Mouse (Mus musculus) bone marrow macrophage, adult 2 months (primary cell): ENCODE data around the gene Rfx7.
"Not testable (repeated sequence)": the region's sequence is repeated elsewhere in the genome, so short reads cannot be mapped to it uniquely, and the experiment has no call there.

Experiments used
- CTCF ChIP-seq: IDR thresholded peaks from 2 replicates; pipeline ENCODE4 v1.5.1; 2012; ENCODE audit warnings: low read depth, mild to moderate bottlenecking, low read length, moderate library complexity
- POLR2A ChIP-seq: IDR thresholded peaks from 2 replicates; pipeline ENCODE4 v1.6.1; 2012; ENCODE audit warnings: mild to moderate bottlenecking, low read depth, low read length, borderline replicate concordance

GRCm38 (mm10) chr9:72666352-72667021 lies 134.4 kb downstream of the Rfx7 start:
- TF ChIP-seq POLR2A, CTCF: not testable (repeated sequence)
